Mouse (Mus musculus) adrenal gland, postnatal 25 days (tissue): ENCODE data around the gene Atp6v1f. TPM values are rescaled to one million over a fixed set of nuclear protein-coding genes. Genes with fewer than 3 reads are reported as not detected.

Experiments
- total RNA-seq: library from RNA; stranded (reverse); gene quantifications from 2 replicates; pipeline ENCODE4 v1.2.3, GENCODE M21; 2021

Atp6v1f gene
- total RNA-seq, 1 experiment from 2014 or later = 195 TPM

Other genes with a start within 250 kb of the Atp6v1f start
- 4.3 and 7.4 TPM in 2 replicates for gene Hilpda, start 195.2 kb upstream of the Atp6v1f start, total RNA-seq
- gene Fam71f2, start 188.1 kb upstream of the Atp6v1f start, total RNA-seq = 0.33 TPM in 1 of 2 replicates, not detected in the other
- gene Fam71f1, start 148.6 kb upstream of the Atp6v1f start, total RNA-seq = not detected in 2 replicates
- gene Calu, start 119.6 kb upstream of the Atp6v1f start, total RNA-seq = 126 and 127 TPM in 2 replicates
- 0.12 TPM in 1 of 2 replicates, not detected in the other for gene Opn1sw, start 79.2 kb upstream of the Atp6v1f start, total RNA-seq
- gene Ccdc136, start 71.4 kb upstream of the Atp6v1f start, total RNA-seq = 3.6 and 4.7 TPM in 2 replicates
- gene Flnc, start 34.5 kb upstream of the Atp6v1f start, total RNA-seq = 1.4 and 1.8 TPM in 2 replicates
- gene Atp6v1fnb, start 3.7 kb downstream of the Atp6v1f start, total RNA-seq = not detected in 2 replicates
- 2.6 and 3.1 TPM in 2 replicates for gene Kcp, start 40.2 kb downstream of the Atp6v1f start, total RNA-seq
- gene Irf5, start 58.9 kb downstream of the Atp6v1f start, total RNA-seq = 2.6 and 4.6 TPM in 2 replicates
- gene Tnpo3, start 142.2 kb downstream of the Atp6v1f start, total RNA-seq = 60.6 and 60.9 TPM in 2 replicates
- 1.2 and 1.3 TPM in 2 replicates for gene Tspan33, start 226.5 kb downstream of the Atp6v1f start, total RNA-seq